Mouse (Mus musculus) urinary bladder, postnatal 14 days (tissue): ENCODE data around the gene Gcnt7.

Experiments used
- DNase-seq: peaks from one replicate; pipeline ENCODE4 v3.0.0; 2021; ENCODE audit warnings: low spot score

Gene Gcnt7

DNA sequence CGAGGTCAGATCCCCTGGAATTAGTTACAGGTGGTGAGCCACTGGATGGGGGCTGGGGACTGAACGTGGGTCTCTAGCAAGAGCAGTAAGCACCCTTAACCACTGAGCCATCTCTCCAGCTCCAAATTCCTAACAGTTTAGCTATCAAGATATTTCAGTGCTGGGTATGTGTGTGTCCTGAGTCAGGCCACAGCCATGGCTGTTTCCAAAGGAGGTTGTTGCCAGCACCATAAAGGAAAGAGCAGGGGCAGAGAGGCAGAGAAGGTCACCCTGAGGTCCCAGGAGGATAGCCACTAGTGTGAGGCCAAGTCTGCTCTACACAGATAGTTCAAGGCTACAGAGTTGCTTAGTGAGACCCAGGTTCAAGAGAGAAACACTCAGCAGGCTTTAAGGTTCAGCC, 2.3 kb upstream of the Gcnt7 start:
- DNase-seq: no peak

DNA sequence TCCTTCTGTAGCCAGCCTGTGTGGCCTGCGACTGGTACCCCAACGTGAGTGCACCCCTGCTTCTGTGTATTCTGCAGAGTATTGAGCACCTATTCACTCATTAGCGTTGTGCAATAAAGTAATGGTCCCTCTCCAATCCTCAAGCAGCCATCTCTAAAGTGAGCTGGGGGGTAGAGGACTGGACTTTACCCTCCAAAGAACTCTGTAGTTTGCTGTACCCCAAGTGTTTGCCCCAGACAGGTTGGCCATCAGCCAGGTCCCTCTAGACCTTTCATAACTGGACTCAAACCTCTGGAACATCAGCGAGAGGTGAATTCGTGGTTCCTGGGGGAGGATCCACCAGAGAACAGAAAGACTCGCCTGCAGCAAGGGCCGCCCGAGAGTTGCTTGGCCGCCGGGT, 5.9 kb downstream of the Gcnt7 start:
- DNase-seq: no peak

DNA sequence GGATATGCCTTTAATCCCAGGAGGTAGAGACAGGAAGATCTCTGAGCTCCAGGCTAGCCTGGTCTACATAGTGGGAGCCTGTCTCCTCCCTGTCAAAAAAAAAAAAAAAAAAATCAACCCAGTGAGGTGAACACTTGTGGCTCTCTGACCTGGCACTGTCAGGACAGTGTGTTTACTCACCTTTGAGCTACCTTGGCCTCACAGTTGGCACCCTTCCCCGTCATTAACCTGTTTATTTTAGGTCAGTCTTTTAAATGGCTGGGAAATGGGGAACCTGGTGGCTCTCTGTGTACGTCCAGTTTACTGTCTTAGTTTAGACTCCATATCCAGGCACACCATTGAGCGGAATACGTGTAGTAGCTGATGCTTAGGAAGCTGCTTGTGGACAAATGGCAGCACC, 6.4 kb downstream of the Gcnt7 start:
- DNase-seq: no peak

DNA sequence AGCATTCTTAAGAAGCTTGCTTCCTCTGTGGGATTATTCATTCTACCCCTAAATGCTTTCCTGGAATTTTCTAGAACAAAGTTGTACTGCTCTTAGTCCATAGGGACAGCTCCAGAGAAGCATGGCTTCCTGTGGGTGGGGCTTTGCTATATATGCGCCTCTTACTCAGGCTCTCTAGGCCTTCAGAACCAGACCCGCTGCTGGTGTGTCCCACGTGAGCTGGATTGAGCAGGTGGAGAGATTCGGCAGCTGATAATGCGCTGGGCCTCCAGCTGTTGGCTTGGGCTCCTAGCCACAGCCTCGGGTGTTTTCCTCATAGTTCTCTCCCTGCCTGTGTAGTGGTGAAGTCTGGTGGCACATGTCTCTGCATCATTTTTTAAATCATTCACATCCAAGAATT, 7.8 kb downstream of the Gcnt7 start:
- no peak for DNase-seq

- no peak for DNase-seq
These were observed 10.1 kb downstream of the Gcnt7 start for GRCm38 (mm10) chr2:172448329-172448728.

- DNase-seq: no peak
These were observed 11.1 kb downstream of the Gcnt7 start for GRCm38 (mm10) chr2:172447317-172447716.

GRCm38 (mm10) chr2:172445617-172446016, 12.8 kb downstream of the Gcnt7 start:
- DNase-seq: no peak

- no peak for DNase-seq
These were observed 17.2 kb downstream of the Gcnt7 start for GRCm38 (mm10) chr2:172441176-172441575.

DNA sequence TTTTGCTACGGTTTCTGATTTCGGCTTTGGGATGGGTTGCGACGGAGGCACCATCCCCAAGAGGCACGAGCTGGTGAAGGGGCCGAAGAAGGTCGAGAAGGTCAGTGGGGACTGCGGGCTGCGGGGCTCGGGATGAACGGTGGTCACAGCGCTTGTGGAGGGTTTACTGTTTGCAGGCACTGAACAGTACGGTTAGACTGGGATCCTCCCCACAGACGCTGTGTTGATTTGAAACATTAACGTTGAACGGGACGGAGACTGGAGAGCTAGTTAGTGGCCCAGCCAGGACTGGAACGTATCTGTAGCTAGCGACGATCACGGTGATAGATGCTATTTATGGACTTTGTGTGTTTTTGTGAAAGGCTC, 17.8 kb downstream of the Gcnt7 start:
- DNase-seq: no peak

DNA sequence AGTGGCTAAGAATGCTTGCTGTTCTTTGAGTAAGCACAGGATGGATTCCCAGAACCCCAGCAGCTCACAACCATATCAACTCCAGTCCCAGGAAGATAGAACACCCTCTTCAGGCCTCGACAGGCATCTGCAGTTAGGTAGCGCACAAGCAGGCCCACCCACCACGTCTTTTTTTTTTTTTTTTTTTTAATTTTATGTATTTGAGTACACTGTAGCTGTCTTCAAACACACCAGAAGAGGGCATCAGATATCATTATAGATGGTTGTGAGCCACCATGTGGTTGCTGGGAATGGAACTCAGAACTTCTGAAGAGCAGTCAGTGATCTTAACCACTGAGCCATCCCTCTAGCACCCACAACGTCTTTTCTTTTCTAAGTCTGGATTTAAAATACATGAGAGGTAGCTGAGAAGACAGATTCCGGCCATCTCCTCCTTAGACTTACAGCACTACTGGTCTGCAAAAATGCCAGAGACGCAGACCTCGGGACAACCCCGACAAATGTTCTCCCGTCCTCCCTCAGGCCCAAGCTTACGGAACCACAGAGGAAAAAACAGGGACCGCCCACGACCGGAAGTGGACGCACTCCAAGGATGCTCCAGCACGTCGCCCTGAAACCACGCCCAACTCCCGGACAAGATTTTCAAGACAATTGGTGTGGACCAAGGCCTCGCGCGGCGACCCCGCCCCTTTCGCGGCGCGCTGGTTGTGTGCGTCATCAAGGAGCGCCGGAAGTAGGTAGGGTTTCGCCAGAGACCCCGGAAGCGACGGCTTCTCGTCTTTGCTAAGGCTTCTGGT, 18.4 kb downstream of the Gcnt7 start, which contains the start of gene Rtf2:
Gene Rtf2, plus strand, starts transcription at position 714 of the 797 bp plus-strand sequence.
- DNase-seq: peak; percentile 100

DNA sequence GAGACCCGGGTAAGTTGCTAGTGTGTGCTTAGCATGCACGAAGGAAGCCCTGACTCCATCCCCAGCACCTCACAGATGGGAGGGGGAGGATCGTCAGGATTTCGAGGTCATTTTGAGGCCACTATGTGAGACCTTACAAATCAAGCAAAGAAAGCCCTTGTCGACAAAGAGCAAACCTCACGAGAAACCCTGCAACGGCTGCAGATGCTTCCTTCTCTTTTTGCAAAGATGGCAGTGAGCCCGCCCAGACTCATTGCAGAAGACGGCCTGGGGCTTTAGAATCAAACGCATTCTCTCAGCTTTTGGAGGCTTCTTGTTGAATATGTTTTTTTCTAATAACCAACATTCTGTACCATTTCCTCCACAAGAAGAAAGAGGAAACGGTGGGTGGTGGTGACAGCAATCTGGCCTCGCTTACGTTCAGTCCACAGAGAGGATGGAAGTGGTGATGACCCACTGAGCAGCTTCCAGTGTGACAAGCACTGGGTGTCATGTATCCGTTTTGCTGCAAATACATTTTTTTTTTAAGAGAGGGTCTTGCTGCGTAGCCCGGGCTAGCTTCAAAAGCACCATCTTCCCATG, 20.9 kb downstream of the Gcnt7 start:
- no peak for DNase-seq

- no peak for DNase-seq
These were observed 24.6 kb downstream of the Gcnt7 start for GRCm38 (mm10) chr2:172433746-172434145.

GRCm38 (mm10) chr2:172430609-172431008, 27.8 kb downstream of the Gcnt7 start:
- no peak for DNase-seq

- DNase-seq: no peak
These were observed 40.2 kb downstream of the Gcnt7 start for GRCm38 (mm10) chr2:172418208-172418607.

DNA sequence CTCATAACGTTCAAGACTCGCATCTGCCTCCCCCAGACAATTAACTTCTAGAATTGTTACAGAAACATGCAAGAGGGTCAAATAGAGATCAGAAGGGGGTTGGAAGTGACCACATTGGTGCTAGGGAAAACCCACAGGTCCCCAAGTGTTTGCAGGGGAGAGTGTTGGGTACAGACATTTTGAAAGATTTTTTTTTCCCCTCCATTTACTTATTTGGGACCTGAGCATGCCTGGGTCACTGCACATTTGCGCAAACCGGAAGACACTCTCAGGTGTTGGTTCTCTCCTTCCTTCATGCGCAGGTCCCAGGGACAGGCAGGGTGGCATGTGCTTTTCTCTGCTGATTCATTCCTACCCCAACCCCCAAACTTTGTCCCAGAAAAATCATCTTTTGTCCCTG, 41.5 kb downstream of the Gcnt7 start:
- no peak for DNase-seq

- no peak for DNase-seq
These were observed 42.2 kb downstream of the Gcnt7 start for GRCm38 (mm10) chr2:172416218-172416617.

- no peak for DNase-seq
These were observed 44.5 kb downstream of the Gcnt7 start for GRCm38 (mm10) chr2:172413894-172414293.

DNA sequence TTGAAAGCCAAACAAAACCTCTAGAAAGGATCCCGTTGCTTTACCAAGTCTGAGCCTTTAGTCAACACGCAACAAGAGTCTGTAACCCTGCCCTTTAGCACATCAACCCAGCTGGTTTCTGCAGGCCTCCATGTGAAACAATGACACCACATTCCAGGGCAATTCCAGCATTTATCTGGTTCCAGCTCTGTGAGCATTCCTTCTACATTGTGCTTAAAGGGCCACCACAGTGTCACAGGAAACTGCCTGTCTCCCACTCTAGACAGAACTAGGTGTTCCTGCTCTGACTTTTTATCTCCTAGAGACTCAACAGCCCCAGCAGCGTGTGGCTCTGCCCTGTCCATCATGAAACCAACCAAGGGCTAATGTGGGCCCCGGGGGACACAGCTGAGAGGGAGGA, 45.1 kb downstream of the Gcnt7 start:
- no peak for DNase-seq

DNA sequence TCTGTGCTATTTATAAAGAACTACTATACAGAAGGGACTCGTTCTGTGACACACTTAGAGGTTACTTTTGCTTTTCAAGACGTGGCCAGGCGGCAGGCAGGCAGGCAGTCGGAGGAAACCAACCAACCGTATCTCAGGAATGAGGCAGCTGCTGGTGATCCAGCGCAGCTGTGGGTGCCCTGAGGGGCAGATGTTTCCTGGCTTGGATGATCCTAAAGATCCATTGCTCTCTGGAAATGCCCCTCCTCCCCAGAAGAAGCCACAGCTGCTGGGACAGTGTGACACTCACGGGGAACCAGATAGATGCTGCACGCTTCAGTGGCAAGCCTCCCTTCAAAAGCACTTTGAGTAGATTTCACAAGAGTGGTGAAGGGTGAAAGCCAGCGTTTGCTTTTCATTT, 45.9 kb downstream of the Gcnt7 start:
- no peak for DNase-seq

- DNase-seq: no peak
These were observed 47.3 kb downstream of the Gcnt7 start for GRCm38 (mm10) chr2:172411091-172411490.

DNA sequence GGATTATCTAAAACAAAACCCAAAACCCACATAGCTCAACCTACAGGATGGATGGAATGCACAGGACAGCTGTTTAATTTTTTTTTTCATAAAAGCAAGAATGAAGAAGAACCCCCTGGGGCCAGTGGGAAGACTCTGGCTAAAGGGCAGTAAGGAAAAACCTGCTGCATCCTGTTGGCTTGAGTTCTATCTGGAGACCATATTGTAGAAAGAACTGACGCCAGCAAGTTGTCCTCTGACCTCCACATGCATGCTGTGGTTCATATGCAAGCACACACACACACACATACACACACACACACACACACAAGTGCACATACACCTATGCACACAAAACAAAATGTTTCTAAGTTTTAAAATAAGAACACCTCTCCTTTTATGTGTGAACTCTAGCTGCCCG, 47.7 kb downstream of the Gcnt7 start:
- no peak for DNase-seq

DNA sequence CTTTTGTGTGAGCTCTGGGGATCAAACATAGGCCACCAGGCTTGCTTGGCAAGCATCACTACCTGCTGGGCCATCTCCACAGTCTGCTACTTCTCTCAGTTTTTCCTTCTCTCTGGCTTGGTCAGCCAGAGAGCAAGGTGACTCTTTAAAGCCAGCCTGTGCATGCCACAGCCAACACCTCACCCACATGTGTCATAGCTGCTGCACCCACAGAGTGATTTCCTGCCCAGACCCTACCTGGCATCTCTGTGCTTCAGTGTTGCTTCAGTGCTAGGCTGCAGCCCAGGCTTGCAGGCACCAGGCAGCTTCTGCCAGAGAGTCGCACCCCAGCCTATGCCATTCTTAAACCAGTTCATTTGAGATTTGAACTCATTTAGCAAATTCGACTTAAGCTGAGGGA, 50.9 kb downstream of the Gcnt7 start:
- DNase-seq: no peak

GRCm38 (mm10) chr2:172406173-172406572, 52.2 kb downstream of the Gcnt7 start:
- DNase-seq: no peak

DNA sequence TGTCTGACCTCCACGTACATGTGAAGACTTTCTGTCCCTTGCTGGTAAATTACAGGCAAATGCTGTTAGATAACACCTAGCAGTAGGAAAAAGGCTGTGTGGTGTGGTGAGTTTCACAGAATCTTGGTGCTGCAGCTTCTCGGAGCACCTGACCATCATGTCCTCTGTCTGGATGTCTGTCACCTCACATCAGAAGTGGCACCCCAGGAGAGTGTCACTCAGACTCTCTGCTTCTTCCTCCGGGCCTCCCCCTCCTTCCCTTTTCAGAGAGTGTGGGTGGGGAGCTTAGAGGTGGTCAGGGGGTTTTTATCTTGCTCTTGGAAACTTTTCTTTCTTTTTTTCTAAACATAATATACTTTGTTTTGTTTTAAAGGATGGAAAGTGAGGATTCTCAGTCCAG, 53.4 kb downstream of the Gcnt7 start:
- no peak for DNase-seq
